Mouse (Mus musculus) hindbrain, embryonic 15.5 days (tissue): Measurements from ENCODE around the gene Card14. TPM values are rescaled to one million over a fixed set of nuclear protein-coding genes. Genes with fewer than 3 reads are reported as not detected.

ENCODE experiments used
- ATAC-seq: fragments of 200-750 bp; cut with Nextera tagmentation; 2 replicates; pipeline ENCODE4 v1.8.0; 2017; ENCODE audit warnings: low read depth, moderate number of reproducible peaks, moderate TSS enrichment; ENCODE audit not compliant: low FRiP score
- H3K27ac ChIP-seq: fragments of 300-500 bp; sonication (generic); replicated peaks from 2 replicates; pipeline ENCODE4 v1.5.1; 2015; ENCODE audit warnings: mild to moderate bottlenecking, inconsistent platforms
- H3K27me3 ChIP-seq: fragments of 300-500 bp; sonication (generic); 2 replicates; pipeline ENCODE4 v1.6.1; 2015; ENCODE audit warnings: control low read depth, inconsistent platforms
- H3K36me3 ChIP-seq: fragments of 300-500 bp; sonication (generic); 2 replicates; pipeline ENCODE4 v1.6.1; 2015; ENCODE audit warnings: control low read depth, inconsistent platforms
- H3K4me1 ChIP-seq: fragments of 300-500 bp; sonication (generic); replicated peaks from 2 replicates; pipeline ENCODE4 v1.6.1; 2015; ENCODE audit warnings: control low read depth, inconsistent platforms
- H3K4me2 ChIP-seq: fragments of 300-500 bp; sonication (generic); 2 replicates; pipeline ENCODE4 v1.6.1; 2015; ENCODE audit warnings: moderate library complexity, mild to moderate bottlenecking, inconsistent platforms
- H3K4me3 ChIP-seq: fragments of 300-500 bp; sonication (generic); 2 replicates; pipeline ENCODE4 v1.5.1; 2015; ENCODE audit warnings: mild to moderate bottlenecking, inconsistent platforms
- H3K9ac ChIP-seq: fragments of 300-500 bp; sonication (generic); 2 replicates; pipeline ENCODE4 v1.6.1; 2015; ENCODE audit warnings: inconsistent platforms
- H3K9me3 ChIP-seq: fragments of 300-500 bp; sonication (generic); 2 replicates; pipeline ENCODE4 v1.6.1; 2016; ENCODE audit warnings: control low read depth, inconsistent platforms
- WGBS: fragments of 180-500 bp; shearing (Covaris S2); methylation state at CpG from one replicate; pipeline ENCODE4 v1.1.7; 2015; 5-methylcytosine and 5-hydroxymethylcytosine counted together
- polyA plus RNA-seq: library from polyadenylated mRNA; unstranded; fragments of >200 nt; fragmentation: Nextera tagmentation; extraction: Ambion mirVana; gene quantifications from 2 replicates; pipeline ENCODE4 v1.2.1, GENCODE M21; 2015

The Card14 gene
- polyA plus RNA-seq, 1 experiment from 2014 or later: 0.36 TPM

- Histone ChIP-seq H3K9me3 (no peaks in the 10 kb centered on the region), H3K36me3 (no peaks in the 10 kb centered on the region), H3K27ac (no peak overlapping the region), H3K27me3 (no peaks in the 10 kb centered on the region), H3K4me1 (no peaks in the 10 kb centered on the region), H3K9ac (no peak overlapping the region), H3K4me2 (no peak overlapping the region), H3K4me3 (no peak overlapping the region)
- ATAC-seq: peak; percentile 45; the same call in 1 of the 2 replicates
- 7% methylated on average over 5 of the region's 5 CpGs for WGBS
Measured at GRCm38 (mm10) chr11:119339637-119340036, 32.1 kb downstream of the Card14 start.

- Histone ChIP-seq H3K9ac (no peak overlapping the region), H3K36me3 (no peaks in the 10 kb centered on the region), H3K27me3 (no peaks in the 10 kb centered on the region), H3K4me3 (no peak overlapping the region), H3K4me2 (no peak overlapping the region), H3K27ac (no peak overlapping the region), H3K9me3 (no peaks in the 10 kb centered on the region), H3K4me1 (no peaks in the 10 kb centered on the region)
- WGBS: 84% methylated on average over 8 of the region's 8 CpGs
- ATAC-seq: no peak
Measured at GRCm38 (mm10) chr11:119344178-119344577, 36.6 kb downstream of the Card14 start.

GRCm38 (mm10) chr11:119344865-119345264 lies 37.3 kb downstream of the Card14 start:
- H3K4me2 ChIP-seq: no peak overlapping the region
- ATAC-seq: no peak
- no peaks in the 10 kb centered on the region for H3K9me3 ChIP-seq
- H3K4me3 ChIP-seq: no peak overlapping the region
- H3K4me1 ChIP-seq: no peaks in the 10 kb centered on the region
- H3K27ac ChIP-seq: no peak overlapping the region
- H3K27me3 ChIP-seq: no peaks in the 10 kb centered on the region
- WGBS: 78% methylated on average over 6 of the region's 6 CpGs
- no peaks in the 10 kb centered on the region for H3K36me3 ChIP-seq
- H3K9ac ChIP-seq: no peak overlapping the region

GRCm38 (mm10) chr11:119347125-119347524 lies 39.6 kb downstream of the Card14 start:
- no peak overlapping the region for H3K9ac ChIP-seq
- H3K4me2 ChIP-seq: no peak overlapping the region
- H3K4me1 ChIP-seq: no peaks in the 10 kb centered on the region
- no peak for ATAC-seq
- H3K36me3 ChIP-seq: no peaks in the 10 kb centered on the region
- H3K9me3 ChIP-seq: no peaks in the 10 kb centered on the region
- no peak overlapping the region for H3K4me3 ChIP-seq
- H3K27ac ChIP-seq: no peak overlapping the region
- no peaks in the 10 kb centered on the region for H3K27me3 ChIP-seq
- WGBS: 87% methylated on average over 4 of the region's 4 CpGs

- peaks cover 14% of the 10 kb centered on the region for H3K4me1 ChIP-seq
- WGBS: 82% methylated on average over 7 of the region's 7 CpGs
- no peaks in the 10 kb centered on the region for H3K36me3 ChIP-seq
- no peak overlapping the region for H3K4me2 ChIP-seq
- H3K9ac ChIP-seq: no peak overlapping the region
- no peaks in the 10 kb centered on the region for H3K27me3 ChIP-seq
- no peaks in the 10 kb centered on the region for H3K9me3 ChIP-seq
- ATAC-seq: no peak
- H3K4me3 ChIP-seq: no peak overlapping the region
- H3K27ac ChIP-seq: no peak overlapping the region
Measured at GRCm38 (mm10) chr11:119352113-119352512, 44.5 kb downstream of the Card14 start.

GRCm38 (mm10) chr11:119353946-119354345 lies 46.4 kb downstream of the Card14 start:
- Histone ChIP-seq H3K27ac (no peak overlapping the region), H3K36me3 (no peaks in the 10 kb centered on the region), H3K4me1 (peaks cover 14% of the 10 kb centered on the region), H3K27me3 (no peaks in the 10 kb centered on the region), H3K9ac (no peak overlapping the region), H3K9me3 (no peaks in the 10 kb centered on the region), H3K4me2 (no peak overlapping the region), H3K4me3 (no peak overlapping the region)
- ATAC-seq: no peak
- WGBS: 82% methylated on average over 4 of the region's 4 CpGs

- Histone ChIP-seq H3K9me3 (no peaks in the 10 kb centered on the region), H3K27ac (peak overlapping the region; percentile 68), H3K4me3 (peak overlapping the region; percentile 81), H3K27me3 (no peaks in the 10 kb centered on the region), H3K9ac (peak overlapping the region; percentile 62), H3K36me3 (no peaks in the 10 kb centered on the region), H3K4me1 (peaks cover 14% of the 10 kb centered on the region), H3K4me2 (peak overlapping the region; percentile 97)
- peak; percentile 54 for ATAC-seq
- WGBS: 8% methylated on average over 19 of the region's 23 CpGs
Measured at GRCm38 (mm10) chr11:119354798-119355442, 47.4 kb downstream of the Card14 start.

GRCm38 (mm10) chr11:119355443-119356385 lies 48.1 kb downstream of the Card14 start, which contains the start of the genes Sgsh and Slc26a11:
Gene Sgsh (minus strand): TSS chr11:119355536.
Gene Slc26a11 (plus strand): TSS chr11:119355557.
- 1% methylated on average over 40 of the region's 40 CpGs for WGBS

GRCm38 (mm10) chr11:119359089-119359488 lies 51.5 kb downstream of the Card14 start:
- H3K4me2 ChIP-seq: no peak overlapping the region
- 91% methylated on average over 10 of the region's 10 CpGs for WGBS
- no peak overlapping the region for H3K9ac ChIP-seq
- peaks cover 24% of the 10 kb centered on the region for H3K4me1 ChIP-seq
- ATAC-seq: no peak
- no peaks in the 10 kb centered on the region for H3K36me3 ChIP-seq
- H3K4me3 ChIP-seq: no peak overlapping the region
- no peaks in the 10 kb centered on the region for H3K9me3 ChIP-seq
- H3K27ac ChIP-seq: no peak overlapping the region
- no peaks in the 10 kb centered on the region for H3K27me3 ChIP-seq

More at GRCm38 (mm10) chr11:119355443-119356385, 48.1 kb downstream of the Card14 start, which contains the start of the genes Sgsh and Slc26a11:
- ATAC-seq: peak; percentile 93
- Histone ChIP-seq H3K27ac (peak within 1 kb of the TSS; percentile 68), H3K9me3 (no peaks in the 10 kb centered on the region), H3K4me3 (peak within 1 kb of the TSS; percentile 81), H3K36me3 (no peaks in the 10 kb centered on the region), H3K9ac (peak within 1 kb of the TSS; percentile 62), H3K27me3 (no peaks in the 10 kb centered on the region), H3K4me1 (peaks cover 14% of the 10 kb centered on the region), H3K4me2 (peak within 1 kb of the TSS; percentile 97)

GRCm38 (mm10) chr11:119362769-119363533 lies 55.4 kb downstream of the Card14 start:
- 27% methylated on average over 11 of the region's 11 CpGs for WGBS
- peak; percentile 71 for ATAC-seq
- H3K4me1 ChIP-seq: peaks cover 10% of the 10 kb centered on the region; the same call in 1 of the 2 replicates
- no peaks in the 10 kb centered on the region for H3K27me3 ChIP-seq
- no peaks in the 10 kb centered on the region for H3K9me3 ChIP-seq
- H3K9ac ChIP-seq: peak overlapping the region; percentile 39
- H3K27ac ChIP-seq: no peak overlapping the region; the same call in 1 of the 2 replicates
- H3K4me2 ChIP-seq: peak overlapping the region; percentile 50
- peak overlapping the region; percentile 26 for H3K4me3 ChIP-seq
- no peaks in the 10 kb centered on the region for H3K36me3 ChIP-seq

GRCm38 (mm10) chr11:119363534-119364145 lies 56.1 kb downstream of the Card14 start:
- H3K9ac ChIP-seq: peak overlapping the region; percentile 39
- H3K4me2 ChIP-seq: peak overlapping the region; percentile 50
- ATAC-seq: peak; percentile 93
- peak overlapping the region; percentile 26 for H3K4me3 ChIP-seq
- H3K27ac ChIP-seq: no peak overlapping the region; the same call in 1 of the 2 replicates
- H3K27me3 ChIP-seq: no peaks in the 10 kb centered on the region
- WGBS: 32% methylated on average over 11 of the region's 11 CpGs
- peaks cover 10% of the 10 kb centered on the region; the same call in 1 of the 2 replicates for H3K4me1 ChIP-seq
- H3K9me3 ChIP-seq: no peaks in the 10 kb centered on the region
- H3K36me3 ChIP-seq: no peaks in the 10 kb centered on the region
